ENCODE assay signal across 15 mouse cellular contexts in genomic region chrX:104359686-104360085, GRCm38 (mm10).
"Had no signal": no experiment of that assay in that cellular context is flagged by ENCODE, and none has a peak within 500 bp of the region (broad histone marks: within the 10 kb centered on the region; RNA-seq: fewer than 3 reads in every experiment).

No protein-coding gene starts in this region.

- DNase-seq: kidney, adult 18-20 months; kidney, adult 9 months; kidney, postnatal 14 days; kidney, postnatal 4 days; layer of hippocampus, postnatal 36 days; liver, embryonic 13.5 days; lung, adult 2 months; right cerebral cortex, adult 18-20 months; right cerebral cortex, postnatal 25 days; thymus, adult 2 months; thymus, postnatal 14 days had no signal

- H3K36me3 ChIP-seq: liver, embryonic 13.5 days; midbrain, embryonic 12.5 days; midbrain, embryonic 15.5 days; neural tube, embryonic 12.5 days; neural tube, embryonic 15.5 days had no signal

- ATAC-seq: midbrain, embryonic 15.5 days had no signal

- H3K27me3 ChIP-seq: liver, embryonic 13.5 days; neural tube, embryonic 12.5 days had no signal
